Mouse (Mus musculus): ENCODE measurements around the gene Ecm1. TPM values are rescaled to one million over a fixed set of nuclear protein-coding genes. Genes with fewer than 3 reads are reported as not detected.

The Ecm1 gene
- polyA plus RNA-seq, 1 experiment = 0.59 TPM

- no peak for TF ChIP-seq TAL1 (IDR thresholded peaks at IDR 0.05; ENCODE audit: low read length)
- TF ChIP-seq GATA1 (IDR thresholded peaks at IDR 0.05; ENCODE audit: low read length) = no peak
- Histone ChIP-seq H3K9me3 (ENCODE audit: control insufficient read depth, low read length) (no peaks in the 10 kb centered on the region), H3K4me1 (ENCODE audit: control insufficient read depth) (peaks cover 37% of the 10 kb centered on the region), H3K4me3 (replicated peaks) (no peak overlapping the region), H3K27me3 (ENCODE audit: control insufficient read depth) (no peaks in the 10 kb centered on the region), H3K36me3 (ENCODE audit: control insufficient read depth) (peaks cover 21% of the 10 kb centered on the region)
These were observed 7.1 kb downstream of the Ecm1 start for GRCm38 (mm10) chr3:95732297-95732696.

DNA sequence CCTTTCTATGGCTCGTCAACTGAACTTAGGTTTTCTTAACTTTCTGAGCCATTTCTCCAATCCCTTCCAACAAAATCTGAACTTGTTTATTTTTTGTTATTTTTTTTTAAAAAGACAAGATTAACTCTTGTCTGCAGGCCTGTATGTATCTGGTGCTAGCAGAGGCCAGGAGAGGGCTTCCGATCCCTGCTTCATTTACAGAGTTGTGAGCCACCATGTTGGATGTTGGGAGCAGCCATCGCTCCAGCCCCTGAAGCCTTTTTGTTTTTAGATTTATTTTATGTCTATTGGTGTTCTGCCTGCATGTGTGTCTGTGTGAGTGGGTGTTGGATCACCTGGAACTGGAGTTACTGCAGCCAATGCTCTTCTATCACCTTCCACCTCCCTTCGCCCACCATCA lies 7.6 kb downstream of the Ecm1 start:
- H3K4me1 ChIP-seq (ENCODE audit: control insufficient read depth) = peaks cover 37% of the 10 kb centered on the region
- no peak overlapping the region for H3K4me3 ChIP-seq (replicated peaks)
- no peaks in the 10 kb centered on the region for H3K27me3 ChIP-seq (ENCODE audit: control insufficient read depth)
- no peaks in the 10 kb centered on the region for H3K9me3 ChIP-seq (ENCODE audit: control insufficient read depth, low read length)
- TF ChIP-seq GATA1 (IDR thresholded peaks at IDR 0.05; ENCODE audit: low read length) (no peak), TAL1 (IDR thresholded peaks at IDR 0.05; ENCODE audit: low read length) (no peak)
- H3K36me3 ChIP-seq (ENCODE audit: control insufficient read depth) = peaks cover 19% of the 10 kb centered on the region

DNA sequence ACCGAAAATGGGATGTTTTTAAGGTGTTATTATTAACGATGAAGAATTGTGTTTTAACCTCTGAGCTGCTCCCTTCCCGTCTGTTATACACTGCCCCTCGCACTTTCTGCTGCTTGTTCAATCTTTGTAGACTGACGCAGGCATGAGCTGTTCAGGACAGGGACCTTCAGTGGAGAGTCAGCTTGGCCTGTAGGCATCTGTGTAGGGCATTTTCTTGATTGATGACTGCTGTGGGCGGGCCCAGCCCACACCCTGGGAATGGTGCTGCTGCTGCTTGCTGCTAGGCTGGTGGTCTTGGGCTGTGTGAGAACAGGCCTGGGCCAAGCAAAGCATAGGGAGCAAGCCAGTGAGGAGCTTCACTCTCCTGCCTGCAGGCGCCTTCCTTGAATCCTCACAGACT lies 8.9 kb downstream of the Ecm1 start:
- no peaks in the 10 kb centered on the region for H3K27me3 ChIP-seq (ENCODE audit: control insufficient read depth)
- peaks cover 32% of the 10 kb centered on the region for H3K4me1 ChIP-seq (ENCODE audit: control insufficient read depth)
- TF ChIP-seq GATA1 (IDR thresholded peaks at IDR 0.05; ENCODE audit: low read length) (no peak), TAL1 (IDR thresholded peaks at IDR 0.05; ENCODE audit: low read length) (no peak)

DNA sequence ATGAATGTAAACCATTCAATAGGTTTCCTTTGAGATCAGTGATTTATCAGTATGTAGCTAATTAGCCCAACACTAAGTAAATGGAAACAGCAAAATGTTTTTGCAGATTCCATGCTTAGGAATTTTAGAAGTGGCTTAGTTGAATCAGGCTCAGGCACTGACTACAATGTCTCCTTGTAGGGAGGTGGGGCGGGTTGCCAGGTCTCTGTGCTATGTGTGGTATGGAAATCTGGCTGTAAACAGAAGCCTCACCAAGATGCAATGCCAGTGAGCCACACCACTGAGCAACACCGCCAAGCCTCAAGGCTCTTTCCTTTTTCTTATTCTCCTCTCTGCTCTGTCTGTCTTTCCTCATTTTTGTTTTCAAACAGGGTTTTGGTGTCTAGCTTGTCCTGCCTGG lies 10.5 kb downstream of the Ecm1 start:
- H3K4me3 ChIP-seq (replicated peaks) = no peak overlapping the region
- TF ChIP-seq TAL1 (IDR thresholded peaks at IDR 0.05; ENCODE audit: low read length) (no peak), GATA1 (IDR thresholded peaks at IDR 0.05; ENCODE audit: low read length) (no peak)
- H3K27me3 ChIP-seq (ENCODE audit: control insufficient read depth) = no peaks in the 10 kb centered on the region
- H3K4me1 ChIP-seq (ENCODE audit: control insufficient read depth) = peaks cover 16% of the 10 kb centered on the region
- no peaks in the 10 kb centered on the region for H3K9me3 ChIP-seq (ENCODE audit: control insufficient read depth, low read length)
- H3K36me3 ChIP-seq (ENCODE audit: control insufficient read depth) = no peaks in the 10 kb centered on the region

More for the DNA sequence above, 8.9 kb downstream of the Ecm1 start:
- Histone ChIP-seq H3K4me3 (replicated peaks) (no peak overlapping the region), H3K9me3 (ENCODE audit: control insufficient read depth, low read length) (no peaks in the 10 kb centered on the region), H3K36me3 (ENCODE audit: control insufficient read depth) (peaks cover 5% of the 10 kb centered on the region)

GRCm38 (mm10) chr3:95726696-95727358 lies 12.5 kb downstream of the Ecm1 start:
- TF ChIP-seq GATA1 (IDR thresholded peaks at IDR 0.05; ENCODE audit: low read length) (no peak), TAL1 (IDR thresholded peaks at IDR 0.05; ENCODE audit: low read length) (no peak)
- no peaks in the 10 kb centered on the region for H3K9me3 ChIP-seq (ENCODE audit: control insufficient read depth, low read length)
- H3K27me3 ChIP-seq (ENCODE audit: control insufficient read depth) = no peaks in the 10 kb centered on the region
- H3K36me3 ChIP-seq (ENCODE audit: control insufficient read depth) = no peaks in the 10 kb centered on the region
- H3K4me3 ChIP-seq (replicated peaks) = no peak overlapping the region
- no peaks in the 10 kb centered on the region for H3K4me1 ChIP-seq (ENCODE audit: control insufficient read depth)

GRCm38 (mm10) chr3:95725863-95726262 lies 13.5 kb downstream of the Ecm1 start:
- TF ChIP-seq GATA1 (IDR thresholded peaks at IDR 0.05; ENCODE audit: low read length) = no peak
- no peak for TF ChIP-seq TAL1 (IDR thresholded peaks at IDR 0.05; ENCODE audit: low read length)
- no peak overlapping the region for H3K4me3 ChIP-seq (replicated peaks)
- no peaks in the 10 kb centered on the region for H3K27me3 ChIP-seq (ENCODE audit: control insufficient read depth)
- H3K9me3 ChIP-seq (ENCODE audit: control insufficient read depth, low read length) = no peaks in the 10 kb centered on the region
- no peaks in the 10 kb centered on the region for H3K36me3 ChIP-seq (ENCODE audit: control insufficient read depth)
- H3K4me1 ChIP-seq (ENCODE audit: control insufficient read depth) = no peaks in the 10 kb centered on the region

GRCm38 (mm10) chr3:95722386-95722785 lies 17.0 kb downstream of the Ecm1 start:
- Histone ChIP-seq H3K4me3 (replicated peaks) (no peak overlapping the region), H3K4me1 (ENCODE audit: control insufficient read depth) (no peaks in the 10 kb centered on the region), H3K9me3 (ENCODE audit: control insufficient read depth, low read length) (no peaks in the 10 kb centered on the region), H3K36me3 (ENCODE audit: control insufficient read depth) (no peaks in the 10 kb centered on the region), H3K27me3 (ENCODE audit: control insufficient read depth) (no peaks in the 10 kb centered on the region)
- TF ChIP-seq TAL1 (IDR thresholded peaks at IDR 0.05; ENCODE audit: low read length) = no peak
- no peak for TF ChIP-seq GATA1 (IDR thresholded peaks at IDR 0.05; ENCODE audit: low read length)

GRCm38 (mm10) chr3:95718153-95718552 lies 21.2 kb downstream of the Ecm1 start:
- TF ChIP-seq GATA1 (IDR thresholded peaks at IDR 0.05; ENCODE audit: low read length) = no peak
- TF ChIP-seq TAL1 (IDR thresholded peaks at IDR 0.05; ENCODE audit: low read length) = no peak
- Histone ChIP-seq H3K4me1 (ENCODE audit: control insufficient read depth) (no peaks in the 10 kb centered on the region), H3K36me3 (ENCODE audit: control insufficient read depth) (no peaks in the 10 kb centered on the region), H3K4me3 (replicated peaks) (no peak overlapping the region), H3K27me3 (ENCODE audit: control insufficient read depth) (no peaks in the 10 kb centered on the region), H3K9me3 (ENCODE audit: control insufficient read depth, low read length) (peaks cover 2% of the 10 kb centered on the region; the same call in 1 of the 2 replicates)

GRCm38 (mm10) chr3:95716075-95716474 lies 23.3 kb downstream of the Ecm1 start:
- Histone ChIP-seq H3K36me3 (ENCODE audit: control insufficient read depth) (no peaks in the 10 kb centered on the region), H3K4me1 (ENCODE audit: control insufficient read depth) (no peaks in the 10 kb centered on the region), H3K9me3 (ENCODE audit: control insufficient read depth, low read length) (peaks cover 6% of the 10 kb centered on the region), H3K27me3 (ENCODE audit: control insufficient read depth) (no peaks in the 10 kb centered on the region), H3K4me3 (replicated peaks) (no peak overlapping the region)
- TF ChIP-seq GATA1 (IDR thresholded peaks at IDR 0.05; ENCODE audit: low read length) (no peak), TAL1 (IDR thresholded peaks at IDR 0.05; ENCODE audit: low read length) (no peak)

GRCm38 (mm10) chr3:95709967-95710366 lies 29.4 kb downstream of the Ecm1 start:
- peaks cover 6% of the 10 kb centered on the region for H3K9me3 ChIP-seq (ENCODE audit: control insufficient read depth, low read length)
- TF ChIP-seq GATA1 (IDR thresholded peaks at IDR 0.05; ENCODE audit: low read length) = no peak
- no peak for TF ChIP-seq TAL1 (IDR thresholded peaks at IDR 0.05; ENCODE audit: low read length)
- no peaks in the 10 kb centered on the region for H3K36me3 ChIP-seq (ENCODE audit: control insufficient read depth)
- H3K27me3 ChIP-seq (ENCODE audit: control insufficient read depth) = no peaks in the 10 kb centered on the region
- no peak overlapping the region for H3K4me3 ChIP-seq (replicated peaks)
- peaks cover 2% of the 10 kb centered on the region for H3K4me1 ChIP-seq (ENCODE audit: control insufficient read depth)

All from erythroblast, embryonic 14.5 days (primary cell).